Mouse (Mus musculus) kidney, adult 8-10 months (tissue): ENCODE measurements at regions not wholly inside any gene's neighbourhood (a gene's known extent, or its start where the extent isn't known, plus 50 kb on each side); places are given as distances from the start of the nearest gene placed in this dataset.
A peak's percentile ranks its signal among the peaks of the same experiment; 100 is the strongest.
"Not testable (repeated sequence)": the region's sequence is repeated elsewhere in the genome, so short reads cannot be mapped to it uniquely, and the experiment has no call there.

ENCODE experiments used
- DNase-seq, 2 experiments: peaks; one replicate each; pipeline ENCODE4 v3.0.0; 2022

- not testable (repeated sequence) for DNase-seq
These were observed 90.8 kb upstream of the Srd5a2 start for GRCm38 (mm10) chr17:74138517-74138916.

GRCm38 (mm10) chr17:74134976-74135375, 87.3 kb upstream of the Srd5a2 start:
- DNase-seq, result peak in 1 of 2 experiments; percentile 41

DNA sequence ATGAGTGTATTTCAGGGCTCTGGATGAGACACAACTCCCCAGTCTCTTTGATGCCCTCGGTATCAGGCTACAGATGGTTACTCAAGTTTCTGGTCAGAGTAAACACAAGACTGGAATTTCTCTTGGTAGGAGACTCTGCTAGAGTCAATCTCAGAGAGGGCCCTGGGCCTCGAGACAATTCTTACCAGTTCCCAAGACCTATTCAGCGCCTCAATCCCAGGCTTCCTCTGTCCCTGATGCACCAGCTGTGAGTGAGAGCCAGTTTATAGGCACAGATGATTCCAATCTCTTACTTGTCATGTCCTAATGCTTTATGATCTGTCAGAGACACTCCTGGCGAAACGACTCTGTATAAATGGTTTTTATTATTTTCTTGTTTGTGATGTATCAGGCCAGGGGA, 83.8 kb upstream of the Srd5a2 start:
- no peak for DNase-seq

- DNase-seq, result no peak
These were observed 75.2 kb upstream of the Srd5a2 start for GRCm38 (mm10) chr17:74122944-74123343.

GRCm38 (mm10) chr17:74120969-74121368, 73.3 kb upstream of the Srd5a2 start:
- DNase-seq, result no peak
